Mouse (Mus musculus) lung, adult 2 months (tissue): ENCODE results near the gene Nr2f1. TPM values are rescaled to one million over a fixed set of nuclear protein-coding genes. Genes with fewer than 3 reads are reported as not detected.

Source experiments
- DNase-seq: peaks from one replicate; pipeline ENCODE4 v3.0.0; 2022
- H3K4me1 ChIP-seq: fragments of 200-500 bp; 2 replicates; pipeline ENCODE4 v1.6.1; 2011; ENCODE audit warnings: low read length; ENCODE audit not compliant: control insufficient read depth, insufficient read depth
- H3K4me3 ChIP-seq: fragments of 200-500 bp; replicated peaks from 2 replicates; pipeline ENCODE3; 2011; ENCODE audit warnings: low read depth, mild to moderate bottlenecking, control low read depth, low read length; ENCODE audit errors: extremely low read depth
- CTCF ChIP-seq: fragments of 200-500 bp; IDR thresholded peaks from 2 replicates; pipeline ENCODE4 v1.5.1; 2011; ENCODE audit warnings: mild to moderate bottlenecking, low read length, control low read depth; ENCODE audit not compliant: insufficient read depth
- POLR2A ChIP-seq: fragments of 200-500 bp; IDR thresholded peaks from 2 replicates; pipeline ENCODE4 v1.6.1; 2011; ENCODE audit warnings: low read depth, mild to moderate bottlenecking, control low read depth, low read length, borderline replicate concordance; ENCODE audit errors: extremely low read depth
- WGBS: fragments of 180-500 bp; shearing (Covaris S2); methylation state at CpG from one replicate; pipeline ENCODE4 v1.1.7; 2018; 5-methylcytosine and 5-hydroxymethylcytosine counted together
- polyA plus RNA-seq: library from polyadenylated mRNA; depleted of rRNA; stranded (reverse); fragments of >200 nt; gene quantifications from 2 replicates; pipeline ENCODE4 v1.2.3, GENCODE M21; 2012

Nr2f1 gene
- polyA plus RNA-seq, 1 experiment, result 26.7 TPM

GRCm38 (mm10) chr13:78208689-78209410, 9.3 kb upstream of the Nr2f1 start:
- Histone ChIP-seq H3K4me1 (peaks cover 3% of the 10 kb centered on the region), H3K4me3 (no peak overlapping the region)
- no peak for DNase-seq
- 57% methylated on average over 14 of the region's 14 CpGs for WGBS
- TF ChIP-seq POLR2A (no peak), CTCF (no peak)

- DNase-seq, result no peak
- WGBS, result 42% methylated on average over 12 of the region's 12 CpGs
- Histone ChIP-seq H3K4me1 (peaks cover 3% of the 10 kb centered on the region), H3K4me3 (no peak overlapping the region)
- TF ChIP-seq CTCF (no peak), POLR2A (no peak)
Observed at GRCm38 (mm10) chr13:78207796-78208645, 8.5 kb upstream of the Nr2f1 start.

- TF ChIP-seq POLR2A (no peak), CTCF (no peak)
- H3K4me1 ChIP-seq, result peaks cover 3% of the 10 kb centered on the region
- no peak overlapping the region for H3K4me3 ChIP-seq
- no peak for DNase-seq
- 51% methylated on average over 7 of the region's 7 CpGs for WGBS
Observed at GRCm38 (mm10) chr13:78206891-78207430, 7.4 kb upstream of the Nr2f1 start.

GRCm38 (mm10) chr13:78205426-78205825, 5.9 kb upstream of the Nr2f1 start:
- H3K4me1 ChIP-seq, result peaks cover 2% of the 10 kb centered on the region; the same call in 1 of the 2 replicates
- DNase-seq, result no peak
- no peak overlapping the region for H3K4me3 ChIP-seq
- no peak for TF ChIP-seq POLR2A
- no peak for TF ChIP-seq CTCF

GRCm38 (mm10) chr13:78203348-78204061, 3.9 kb upstream of the Nr2f1 start:
- Histone ChIP-seq H3K4me1 (no peaks in the 10 kb centered on the region), H3K4me3 (peak overlapping the region; percentile 71)
- TF ChIP-seq POLR2A, result no peak
- 0 out of 2 replicates have a peak, but pooled peaks have one; percentile 30 for TF ChIP-seq CTCF
- DNase-seq, result no peak
- WGBS, result 2% methylated on average over 37 of the region's 37 CpGs

- H3K4me1 ChIP-seq, result no peaks in the 10 kb centered on the region
- H3K4me3 ChIP-seq, result peak overlapping the region; percentile 71
- 3% methylated on average over 47 of the region's 47 CpGs for WGBS
- TF ChIP-seq POLR2A (no peak), CTCF (no peak)
- DNase-seq, result no peak
Observed at GRCm38 (mm10) chr13:78202574-78203347, 3.2 kb upstream of the Nr2f1 start.

- H3K4me3 ChIP-seq, result peak overlapping the region; percentile 35
- WGBS, result 4% methylated on average over 22 of the region's 22 CpGs
- no peak for TF ChIP-seq CTCF
- no peaks in the 10 kb centered on the region for H3K4me1 ChIP-seq
- DNase-seq, result no peak
Observed at GRCm38 (mm10) chr13:78201871-78202565, 2.5 kb upstream of the Nr2f1 start.

- DNase-seq, result peak; percentile 70
- 3% methylated on average over 30 of the region's 30 CpGs for WGBS
- H3K4me3 ChIP-seq, result peak overlapping the region; percentile 49
- no peak for TF ChIP-seq POLR2A
- peak; percentile 69 for TF ChIP-seq CTCF
- H3K4me1 ChIP-seq, result no peaks in the 10 kb centered on the region
Observed at GRCm38 (mm10) chr13:78200991-78201870, 1.7 kb upstream of the Nr2f1 start.
